Mouse (Mus musculus) Patski (cell line): Measurements from ENCODE around the gene Cfap70. TPM values are rescaled to one million over a fixed set of nuclear protein-coding genes. Genes with fewer than 3 reads are reported as not detected.

Experiments used
- ATAC-seq: fragments of 100-300 bp; one replicate; pipeline ENCODE4 v1.8.0; 2021
- CTCF ChIA-PET: fragments of 350-600 bp; sonication (Branson Sonifier 250); formaldehyde crosslinking; loops from one replicate; lab custom pipeline; 2022; ENCODE audit warnings: inconsistent platforms; lab: Charles Lee
- POLR2A ChIA-PET: fragments of 350-600 bp; sonication (Branson Sonifier 250); formaldehyde crosslinking; loops from one replicate; lab custom pipeline; 2022; ENCODE audit warnings: antibody characterized with exemption, inconsistent platforms; lab: Charles Lee
- DNase-seq: peaks from one replicate; pipeline ENCODE4 v3.0.0-alpha.2; 2011; ENCODE audit warnings: low read depth, low spot score
- H3K27me3 ChIP-seq: fragments of 371-371 bp; one replicate; pipeline ENCODE4 v1.5.1; 2021
- CTCF ChIP-seq: fragments of 100-300 bp; IDR thresholded peaks from one replicate; pipeline ENCODE4 v1.5.1; 2021
- in situ Hi-C: fragments of 300-500 bp; cut with MboI; formaldehyde crosslinking; loops from 3 replicates; pipeline ENCODE4 v1.11.1; 2018; ENCODE audit warnings: low pct_unique_long_range_greater_than_20kb, mixed read lengths
- polyA plus RNA-seq: library from polyadenylated mRNA; unstranded; gene quantifications from one replicate; pipeline ENCODE4 v1.2.3, GENCODE M21; 2021

Gene Cfap70
- polyA plus RNA-seq, 1 experiment from 2014 or later: 0.15 TPM

DNA sequence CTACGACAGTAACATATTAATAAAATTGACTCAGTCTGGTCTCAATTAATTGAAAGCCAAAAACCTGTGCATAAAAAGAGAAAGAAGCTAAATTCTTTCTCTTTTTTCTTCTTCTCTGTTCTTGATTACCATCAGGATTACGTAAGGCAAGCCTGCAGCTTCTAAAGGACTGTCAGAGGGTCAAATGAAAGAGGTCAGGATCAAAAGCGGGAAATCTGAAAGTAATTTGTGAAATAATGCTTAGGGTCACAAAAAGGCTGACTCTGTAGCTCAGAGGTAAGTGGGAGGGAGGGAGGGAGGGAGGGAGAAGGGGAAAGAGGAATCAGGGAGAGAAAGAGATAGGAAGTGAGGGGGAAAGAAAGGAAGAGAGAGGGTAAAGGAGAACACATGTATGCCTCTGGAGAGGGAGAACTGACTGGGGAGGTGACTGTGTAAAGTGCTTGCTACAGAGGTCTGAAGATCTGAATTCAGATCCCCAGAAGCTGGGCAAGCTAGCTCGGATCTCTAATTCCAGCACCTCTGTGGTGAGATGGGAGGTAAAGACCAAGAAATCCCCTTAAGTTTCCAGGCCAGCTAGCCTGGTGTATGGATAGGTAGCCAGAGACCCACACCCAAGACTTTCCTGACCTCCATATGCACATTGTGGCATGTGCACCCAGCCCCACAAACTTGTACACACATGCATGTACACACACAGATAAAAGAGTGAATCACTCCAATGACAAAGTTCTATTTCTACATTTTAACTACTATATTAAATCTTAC, 25.4 kb upstream of the Cfap70 start:
- in situ Hi-C loops: no loop called here
- CTCF ChIA-PET: no interaction called here
- POLR2A ChIA-PET: interaction anchor here (0.6 kb wide), 1 partner anchor 53 kb away, joined by 3 read pairs; no protein-coding TSS in a partner anchor
- H3K27me3 ChIP-seq: no peaks in the 10 kb centered on the region
- no peak for DNase-seq
- ATAC-seq: no peak
- no peak for TF ChIP-seq CTCF

DNA sequence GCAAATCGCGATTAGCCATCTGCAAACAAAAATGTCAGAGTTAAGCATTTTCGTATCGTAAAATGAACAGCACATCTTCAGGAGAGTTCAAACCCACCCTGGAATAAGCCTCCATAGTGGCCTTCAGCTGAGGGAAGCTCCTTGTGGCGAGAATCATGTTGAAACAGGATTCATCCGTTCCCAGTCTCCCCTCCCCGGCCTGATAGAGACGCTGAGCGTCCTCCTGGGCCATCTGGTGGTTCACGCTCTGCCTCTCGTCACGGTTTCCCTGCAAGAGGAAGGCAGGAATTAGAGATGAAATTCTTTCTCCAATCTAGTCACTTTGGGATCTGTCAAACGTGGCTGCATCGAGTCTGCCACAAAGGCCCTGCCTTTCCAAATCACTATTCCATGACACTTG, 8.2 kb upstream of the Cfap70 start:
- ChIA-PET POLR2A (interaction anchor here (0.9 kb wide), 1 partner anchor 39 kb away, joined by 3 read pairs; no protein-coding TSS in a partner anchor), CTCF (no interaction called here)
- in situ Hi-C loops: no loop called here
- TF ChIP-seq CTCF: no peak
- H3K27me3 ChIP-seq: no peaks in the 10 kb centered on the region
- ATAC-seq: no peak
- DNase-seq: no peak

DNA sequence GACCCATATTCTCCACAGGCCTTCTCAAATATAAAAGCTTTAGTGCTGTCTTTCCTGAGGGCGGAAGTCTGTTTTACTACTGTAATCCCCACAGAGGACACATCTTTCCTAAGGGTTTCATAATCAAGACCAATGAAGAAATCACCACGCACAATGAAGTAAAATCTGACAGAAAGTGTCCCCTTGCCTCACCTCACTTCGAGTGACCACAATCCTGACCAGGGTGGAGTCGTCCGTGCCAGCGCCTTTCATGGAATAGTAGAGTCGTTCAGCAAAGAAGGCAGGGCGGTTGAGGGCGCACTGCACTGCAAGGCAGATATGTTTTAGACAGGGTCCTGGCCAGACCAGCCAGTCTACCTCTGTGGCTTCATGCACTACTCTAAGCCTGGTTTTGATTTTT, 6.4 kb upstream of the Cfap70 start:
- ChIA-PET CTCF (interaction anchor here (1.3 kb wide), 1 partner anchor 11 kb away, joined by 3 read pairs; no protein-coding TSS in a partner anchor), POLR2A (interaction anchor here (0.7 kb wide), 1 partner anchor 25 kb away, joined by 5 read pairs; no protein-coding TSS in a partner anchor)
- ATAC-seq (no peak), DNase-seq (no peak)
- H3K27me3 ChIP-seq: no peaks in the 10 kb centered on the region
- TF ChIP-seq CTCF: no peak
- in situ Hi-C loops: no loop called here

GRCm38 (mm10) chr14:20452929-20453328, 903 bp upstream of the Cfap70 start:
- DNase-seq (no peak), ATAC-seq (no peak)
- in situ Hi-C loops: no loop called here
- CTCF ChIA-PET: interaction anchor here (1.9 kb wide), 1 partner anchor 54 kb away, joined by 5 read pairs; no protein-coding TSS in a partner anchor
- no peak for TF ChIP-seq CTCF
- H3K27me3 ChIP-seq: no peaks in the 10 kb centered on the region
- POLR2A ChIA-PET: no interaction called here

DNA sequence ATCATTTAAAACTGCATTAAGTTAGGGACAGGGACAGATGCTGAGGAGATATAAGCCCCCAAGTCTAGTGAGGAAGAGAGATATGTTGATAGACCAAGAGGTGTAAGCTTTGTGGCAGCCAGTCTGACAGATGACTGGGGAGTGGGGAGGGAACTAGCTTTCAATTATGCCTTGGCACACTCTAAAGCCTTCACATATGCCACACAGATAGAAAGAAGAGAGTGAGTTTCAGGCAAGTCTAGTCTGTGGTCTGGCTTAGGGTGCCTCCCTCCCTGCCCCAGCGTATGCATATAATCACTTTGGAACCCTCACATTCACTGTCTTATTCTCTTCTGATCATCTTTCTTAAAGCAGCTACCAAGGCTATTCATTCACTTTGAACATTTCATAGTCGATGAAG, 724 bp downstream of the Cfap70 start:
- ChIA-PET POLR2A (no interaction called here), CTCF (interaction anchor here (0.8 kb wide), 1 partner anchor 8 kb away, joined by 3 read pairs; no protein-coding TSS in a partner anchor)
- no peak for DNase-seq
- in situ Hi-C loops: no loop called here
- no peaks in the 10 kb centered on the region for H3K27me3 ChIP-seq
- TF ChIP-seq CTCF: no peak
- ATAC-seq: no peak

GRCm38 (mm10) chr14:20447209-20447608, 4.8 kb downstream of the Cfap70 start:
- no peak for ATAC-seq
- in situ Hi-C loops: loop anchor here (5.0 kb wide), 1 partner anchor 35 kb away; no protein-coding TSS in a partner anchor
- H3K27me3 ChIP-seq: no peaks in the 10 kb centered on the region
- ChIA-PET CTCF (interaction anchor here (1.2 to 1.3 kb wide), 2 partner anchors 11 to 15 kb away, joined by 3 read pairs; no protein-coding TSS in a partner anchor), POLR2A (interaction anchor here (0.7 kb wide), 1 partner anchor 8 kb away, joined by 4 read pairs; no protein-coding TSS in a partner anchor)
- TF ChIP-seq CTCF: no peak
- no peak for DNase-seq

- ChIA-PET POLR2A (no interaction called here), CTCF (no interaction called here)
- in situ Hi-C loops: no loop called here
These were observed 9.8 kb downstream of the Cfap70 start for GRCm38 (mm10) chr14:20442252-20442651.

DNA sequence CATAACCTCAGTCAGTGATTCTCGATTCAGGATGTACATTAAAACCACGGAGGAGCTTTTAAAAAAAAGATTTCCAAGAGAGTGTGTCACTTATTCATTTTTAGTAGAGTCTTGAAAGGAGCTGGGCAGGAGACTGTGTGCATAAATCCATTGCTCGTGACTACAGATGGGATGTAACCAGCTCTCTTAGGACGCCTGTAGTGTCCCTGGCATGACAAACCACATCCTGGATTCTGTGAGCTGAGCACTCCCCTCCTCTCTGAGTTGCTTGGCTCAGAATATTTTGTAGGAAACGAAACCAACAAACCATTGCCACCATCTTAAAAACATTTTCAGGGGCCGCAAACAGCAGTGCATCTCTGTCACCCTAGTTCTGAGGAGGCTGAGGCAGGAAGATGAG, 15.1 kb downstream of the Cfap70 start:
- in situ Hi-C loops: no loop called here
- H3K27me3 ChIP-seq: no peaks in the 10 kb centered on the region
- TF ChIP-seq CTCF: no peak
- DNase-seq: no peak
- no peak for ATAC-seq
- ChIA-PET POLR2A (no interaction called here), CTCF (no interaction called here)

More at GRCm38 (mm10) chr14:20442252-20442651, 9.8 kb downstream of the Cfap70 start:
- DNase-seq: no peak
- no peak for ATAC-seq
- no peak for TF ChIP-seq CTCF
- no peaks in the 10 kb centered on the region for H3K27me3 ChIP-seq

DNA sequence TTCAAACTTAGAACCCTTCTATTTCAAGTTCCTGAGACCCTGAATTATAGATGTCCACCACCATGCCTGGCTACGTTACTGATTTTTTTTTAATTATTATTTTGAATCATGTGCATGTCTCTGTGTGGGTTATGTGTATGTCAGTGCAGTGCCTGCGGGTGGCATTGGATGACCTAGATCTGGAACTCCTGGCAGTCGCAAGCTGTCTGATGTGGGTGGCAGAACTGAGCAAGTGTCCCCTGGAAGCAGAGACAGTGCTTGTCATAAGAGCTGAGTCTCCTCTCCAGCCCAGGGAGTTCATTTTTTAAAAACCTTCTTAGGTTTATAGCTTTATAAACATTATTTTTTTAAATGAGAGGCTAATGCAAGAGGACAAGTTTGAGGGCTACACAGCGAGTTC, 19.6 kb downstream of the Cfap70 start:
- ATAC-seq: no peak
- H3K27me3 ChIP-seq: no peaks in the 10 kb centered on the region
- DNase-seq: no peak
- ChIA-PET POLR2A (no interaction called here), CTCF (no interaction called here)
- in situ Hi-C loops: no loop called here
- TF ChIP-seq CTCF: no peak

- in situ Hi-C loops: no loop called here
- H3K27me3 ChIP-seq: no peaks in the 10 kb centered on the region
- ChIA-PET CTCF (no interaction called here), POLR2A (no interaction called here)
- no peak for TF ChIP-seq CTCF
- ATAC-seq: no peak
- no peak for DNase-seq
These were observed 20.3 kb downstream of the Cfap70 start for GRCm38 (mm10) chr14:20431726-20432125.

DNA sequence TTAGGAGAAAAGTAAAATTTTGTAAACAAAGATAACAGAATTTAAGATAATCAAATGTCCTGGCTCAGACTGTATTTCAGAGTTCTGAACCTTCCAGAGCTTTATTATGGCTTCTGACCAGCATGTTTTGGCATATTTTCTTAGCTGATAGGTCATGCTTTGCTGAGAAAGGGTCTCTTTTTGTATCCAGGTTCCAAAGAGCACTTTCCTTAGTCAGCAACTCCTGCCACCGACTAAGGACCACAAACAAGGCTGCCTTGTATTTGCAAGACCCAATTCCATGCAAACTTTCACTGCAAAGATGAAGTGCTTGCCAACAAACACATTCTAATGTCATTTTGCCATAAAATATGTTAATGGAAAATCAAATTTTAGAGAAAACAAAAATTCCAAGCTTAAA, 22.2 kb downstream of the Cfap70 start:
- no peak for TF ChIP-seq CTCF
- no peaks in the 10 kb centered on the region for H3K27me3 ChIP-seq
- DNase-seq: no peak
- POLR2A ChIA-PET: no interaction called here
- no peak for ATAC-seq
- in situ Hi-C loops: no loop called here
- CTCF ChIA-PET: interaction anchor here (1.4 kb wide), 1 partner anchor 17 kb away, joined by 3 read pairs; no protein-coding TSS in a partner anchor
